8 mouse cellular contexts compared by ENCODE assay signal in genomic region chr8:106534449-106534848, GRCm38 (mm10).
DNase-seq lines count a peak whose midpoint lies in the region.

No protein-coding gene starts in this region.

- DNase-seq in cerebellum, adult 11 months: peak; percentile 16
- DNase-seq in cerebellum, adult 11-12 months: no peak
- peak; percentile 73 for DNase-seq in ovary, postnatal 14 days (ENCODE audit: low spot score)
- no peak for DNase-seq in ovary, postnatal 36 days (ENCODE audit: low spot score)
- peak; percentile 12 to 59 for DNase-seq in cerebellum, postnatal 25 days
- peak; percentile 55 to 74 for DNase-seq in kidney, adult 8-10 months
- peak; percentile 41 to 72 for DNase-seq in lung, adult 18-20 months
- peak; percentile 47 to 75 for DNase-seq in spleen, postnatal 10 days (ENCODE audit: low spot score in 2 of 2)

Comparison
In these comparisons a context has a peak if more than half of its experiments do, and no peak if none do; other contexts are left out.
1. DNase-seq: peak in cerebellum, adult 11 months (single experiment), ovary, postnatal 14 days (single experiment), cerebellum, postnatal 25 days (2 of 2), kidney, adult 8-10 months (2 of 2), lung, adult 18-20 months (2 of 2) and spleen, postnatal 10 days (2 of 2); none in cerebellum, adult 11-12 months (single experiment) and ovary, postnatal 36 days (single experiment).